Mouse (Mus musculus) cerebellum, adult (tissue): ENCODE measurements around the gene Olfr1393.

ENCODE experiments used
- ATAC-seq: cut with Nextera tagmentation; 2 replicates; pipeline ENCODE4 v1.9.2; 2017; ENCODE audit warnings: mild to moderate bottlenecking, moderate library complexity, mixed read lengths; ENCODE audit not compliant: insufficient number of reproducible peaks, low FRiP score, low TSS enrichment

The Olfr1393 gene

GRCm38 (mm10) chr11:49250422-49251379 lies 27.4 kb upstream of the Olfr1393 start:
- ATAC-seq = peak; percentile 79

- ATAC-seq = no peak
Measured at GRCm38 (mm10) chr11:49251380-49251761, 26.7 kb upstream of the Olfr1393 start.

GRCm38 (mm10) chr11:49252048-49252447 lies 26.1 kb upstream of the Olfr1393 start:
- no peak for ATAC-seq

GRCm38 (mm10) chr11:49253035-49253434 lies 25.1 kb upstream of the Olfr1393 start:
- ATAC-seq = no peak

- no peak for ATAC-seq
Measured at GRCm38 (mm10) chr11:49259296-49259695, 18.8 kb upstream of the Olfr1393 start.

- ATAC-seq = no peak
Measured at GRCm38 (mm10) chr11:49259829-49260228, 18.3 kb upstream of the Olfr1393 start.

GRCm38 (mm10) chr11:49260598-49261312 lies 17.3 kb upstream of the Olfr1393 start:
- ATAC-seq = no peak

- ATAC-seq = no peak
Measured at GRCm38 (mm10) chr11:49261313-49261855, 16.7 kb upstream of the Olfr1393 start.

GRCm38 (mm10) chr11:49262286-49262685 lies 15.8 kb upstream of the Olfr1393 start:
- ATAC-seq = no peak

- ATAC-seq = no peak
Measured at GRCm38 (mm10) chr11:49263149-49263548, 15.0 kb upstream of the Olfr1393 start.

- no peak for ATAC-seq
Measured at GRCm38 (mm10) chr11:49264081-49264480, 14.0 kb upstream of the Olfr1393 start.

GRCm38 (mm10) chr11:49264622-49265021 lies 13.5 kb upstream of the Olfr1393 start:
- ATAC-seq = no peak

GRCm38 (mm10) chr11:49265101-49265500 lies 13.0 kb upstream of the Olfr1393 start:
- no peak for ATAC-seq

- no peak for ATAC-seq
Measured at GRCm38 (mm10) chr11:49266671-49267070, 11.4 kb upstream of the Olfr1393 start.

GRCm38 (mm10) chr11:49267316-49267715 lies 10.8 kb upstream of the Olfr1393 start:
- no peak for ATAC-seq

- ATAC-seq = no peak
Measured at GRCm38 (mm10) chr11:49267970-49268579, 10.0 kb upstream of the Olfr1393 start.

GRCm38 (mm10) chr11:49269761-49270160 lies 8.3 kb upstream of the Olfr1393 start:
- no peak for ATAC-seq

GRCm38 (mm10) chr11:49270368-49270767 lies 7.7 kb upstream of the Olfr1393 start:
- ATAC-seq = no peak

GRCm38 (mm10) chr11:49271334-49271733 lies 6.8 kb upstream of the Olfr1393 start:
- no peak for ATAC-seq

- ATAC-seq = no peak
Measured at GRCm38 (mm10) chr11:49273834-49274519, 4.1 kb upstream of the Olfr1393 start.
